Mouse (Mus musculus) right cerebral cortex, postnatal 25 days (tissue): ENCODE results near the gene Tmem132d.

Experiments
- DNase-seq: peaks from one replicate; pipeline ENCODE4 v3.0.0; 2022

Tmem132d gene

GRCm38 (mm10) chr5:128432916-128433315 is at the start of gene Tmem132d:
Tmem132d (minus strand) TSS chr5:128433077.
- DNase-seq = peak; percentile 80

GRCm38 (mm10) chr5:128480816-128481215 is 47.9 kb upstream of the Tmem132d start:
- no peak for DNase-seq

- no peak for DNase-seq
These were observed 42.5 kb upstream of the Tmem132d start for GRCm38 (mm10) chr5:128475372-128475771.

GRCm38 (mm10) chr5:128469812-128470211 is 36.9 kb upstream of the Tmem132d start:
- DNase-seq = no peak

GRCm38 (mm10) chr5:128464514-128464913 is 31.6 kb upstream of the Tmem132d start:
- DNase-seq = no peak

- DNase-seq = no peak
These were observed 27.7 kb upstream of the Tmem132d start for GRCm38 (mm10) chr5:128460605-128461004.

GRCm38 (mm10) chr5:128455732-128456131 is 22.9 kb upstream of the Tmem132d start:
- no peak for DNase-seq

- DNase-seq = no peak
These were observed 19.3 kb upstream of the Tmem132d start for GRCm38 (mm10) chr5:128452196-128452595.

- DNase-seq = no peak
These were observed 17.9 kb upstream of the Tmem132d start for GRCm38 (mm10) chr5:128450808-128451207.

- no peak for DNase-seq
These were observed 12.0 kb upstream of the Tmem132d start for GRCm38 (mm10) chr5:128444876-128445275.

GRCm38 (mm10) chr5:128443848-128444247 is 11.0 kb upstream of the Tmem132d start:
- no peak for DNase-seq

- DNase-seq = no peak
These were observed 8.2 kb upstream of the Tmem132d start for GRCm38 (mm10) chr5:128441121-128441520.

- peak; percentile 59 for DNase-seq
These were observed 7.0 kb upstream of the Tmem132d start for GRCm38 (mm10) chr5:128439828-128440227.

- no peak for DNase-seq
These were observed 5.2 kb upstream of the Tmem132d start for GRCm38 (mm10) chr5:128438078-128438477.

GRCm38 (mm10) chr5:128436909-128437308 is 4.0 kb upstream of the Tmem132d start:
- DNase-seq = peak; percentile 74

- no peak for DNase-seq
These were observed 2.8 kb upstream of the Tmem132d start for GRCm38 (mm10) chr5:128435683-128436082.

GRCm38 (mm10) chr5:128433786-128434185 is 909 bp upstream of the Tmem132d start:
- DNase-seq = no peak

GRCm38 (mm10) chr5:128432422-128432821 is 455 bp downstream of the Tmem132d start:
- DNase-seq = peak; percentile 21

- DNase-seq = no peak
These were observed 8.2 kb downstream of the Tmem132d start for GRCm38 (mm10) chr5:128424636-128425035.

- peak; percentile 28 for DNase-seq
These were observed 8.7 kb downstream of the Tmem132d start for GRCm38 (mm10) chr5:128424213-128424612.

- DNase-seq = no peak
These were observed 10.8 kb downstream of the Tmem132d start for GRCm38 (mm10) chr5:128422090-128422489.

- DNase-seq = no peak
These were observed 14.6 kb downstream of the Tmem132d start for GRCm38 (mm10) chr5:128418149-128418710.

GRCm38 (mm10) chr5:128414056-128414455 is 18.8 kb downstream of the Tmem132d start:
- DNase-seq = no peak

- DNase-seq = no peak
These were observed 20.6 kb downstream of the Tmem132d start for GRCm38 (mm10) chr5:128412306-128412705.

- no peak for DNase-seq
These were observed 25.3 kb downstream of the Tmem132d start for GRCm38 (mm10) chr5:128407546-128407945.
